Mouse (Mus musculus) v-Abl transformed pro-B cells (cell line): ENCODE measurements around the gene Gmppa.

Source experiments
- in situ Hi-C, 2 experiments: fragments of 400-800 bp; cut with MboI; formaldehyde crosslinking; loops; one replicate each; pipeline ENCODE4 v1.15.1; 2025; ENCODE audit not compliant: unreplicated experiment in 2 of 2

Gmppa gene

DNA sequence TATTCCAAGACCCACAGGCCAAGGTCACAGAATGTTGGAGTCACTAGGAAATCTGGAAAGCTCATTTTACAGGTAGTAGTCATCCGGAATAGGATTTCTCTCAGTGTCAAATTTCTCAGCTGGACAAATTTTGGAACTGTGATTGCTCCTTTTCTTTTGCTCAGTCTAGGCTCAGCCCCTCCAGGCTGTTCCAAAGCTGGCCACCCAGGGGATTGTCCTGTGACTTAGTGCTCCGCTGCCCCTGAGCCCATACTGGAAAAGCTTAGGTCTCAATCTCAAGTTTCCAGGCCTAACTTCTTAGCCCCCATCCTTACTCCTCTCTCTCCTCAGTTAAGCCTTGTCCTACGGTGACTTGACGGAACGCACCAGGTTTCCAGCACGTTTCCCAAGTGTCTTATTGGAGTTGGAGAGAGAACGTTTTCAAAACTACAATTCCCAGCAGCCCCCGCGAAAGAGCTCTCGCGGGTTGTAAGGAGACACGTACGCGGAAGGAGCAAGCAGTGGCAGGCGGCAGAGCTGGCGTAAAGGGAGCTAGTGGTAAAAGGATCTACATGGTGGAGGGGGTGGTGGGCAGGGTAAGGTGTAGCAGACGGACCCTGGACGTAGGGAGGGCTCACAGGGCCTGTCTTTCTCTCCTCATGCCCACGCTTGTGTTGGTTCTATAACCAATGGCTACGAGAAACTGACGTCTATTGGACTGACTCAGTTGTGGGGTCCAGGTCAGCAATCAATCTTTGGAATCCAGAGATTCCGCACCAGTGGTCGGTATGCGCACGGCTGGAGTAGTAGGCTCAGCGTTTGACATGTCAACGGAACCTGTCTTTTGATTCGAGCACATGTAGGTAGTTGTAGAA, at the start of gene Gmppa:
Gene Gmppa (plus strand): TSS at position 456 of the 854 bp plus-strand sequence.
- in situ Hi-C loops = loop anchor here in 1 of 2 experiments (5.0 to 10.0 kb wide), 2 partner anchors 37 to 121 kb away; partner anchors contain the start of gene Dnpep

DNA sequence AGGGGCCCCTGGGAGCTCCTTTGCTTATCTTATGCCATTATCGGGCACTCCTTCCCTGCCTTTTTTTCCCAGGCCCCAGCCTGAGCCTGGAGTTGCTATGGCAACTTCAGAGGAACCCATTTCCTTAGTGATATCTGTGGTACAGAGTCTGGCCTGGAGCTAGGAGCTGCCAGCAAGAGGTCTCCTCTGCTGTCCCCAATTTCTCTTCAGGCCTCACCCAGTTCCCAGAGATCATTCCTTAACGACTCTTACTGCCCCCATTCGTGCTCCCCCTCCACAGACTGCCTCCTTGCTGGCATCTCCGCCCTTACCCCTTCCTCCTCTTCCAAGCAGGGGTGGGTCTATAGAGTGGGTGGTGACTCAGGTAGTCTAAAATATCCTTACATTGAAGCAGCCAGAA, 49.6 kb upstream of the Gmppa start:
- in situ Hi-C loops = no loop called here

GRCm38 (mm10) chr1:75387469-75387928, 48.2 kb upstream of the Gmppa start:
- in situ Hi-C loops = no loop called here

GRCm38 (mm10) chr1:75387929-75388897, 47.5 kb upstream of the Gmppa start:
- in situ Hi-C loops = no loop called here

DNA sequence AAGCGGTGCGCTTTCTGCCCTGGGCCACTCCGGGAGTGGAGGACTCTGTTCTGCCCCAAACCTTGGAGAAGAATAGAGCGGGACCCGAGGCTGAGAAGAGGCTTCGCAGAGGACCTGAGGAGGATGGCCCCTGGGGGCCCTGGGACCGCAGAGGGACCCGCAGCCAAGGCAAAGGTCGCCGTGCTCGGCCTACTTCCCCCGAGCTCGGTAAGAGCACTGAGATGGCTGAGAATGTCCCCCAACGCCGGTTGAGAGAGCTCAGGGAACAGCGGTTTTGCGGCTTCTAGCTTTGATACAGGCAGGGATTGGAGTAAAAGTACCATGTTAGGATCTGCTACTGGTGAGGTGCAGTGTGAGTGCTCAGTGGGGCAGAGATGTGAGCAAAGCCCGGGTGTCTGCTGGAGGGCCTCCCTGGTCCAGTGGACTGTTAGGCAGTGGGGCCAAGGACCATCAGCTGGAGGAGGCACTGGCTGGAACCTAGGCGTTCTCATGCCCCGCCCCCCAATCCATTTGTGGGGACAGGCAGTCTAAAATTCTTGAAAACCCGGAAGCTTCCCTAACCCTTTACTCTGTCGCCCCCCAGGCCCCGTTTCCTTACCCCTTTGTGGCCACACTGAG, 46.7 kb upstream of the Gmppa start:
- in situ Hi-C loops = no loop called here

GRCm38 (mm10) chr1:75393139-75393538, 42.6 kb upstream of the Gmppa start:
- in situ Hi-C loops = no loop called here

- in situ Hi-C loops = no loop called here
These were observed 41.9 kb upstream of the Gmppa start for GRCm38 (mm10) chr1:75393846-75394245.

GRCm38 (mm10) chr1:75398761-75399402, 36.8 kb upstream of the Gmppa start:
- in situ Hi-C loops = no loop called here

GRCm38 (mm10) chr1:75399755-75400492, 35.8 kb upstream of the Gmppa start:
- in situ Hi-C loops = loop anchor here in 1 of 2 experiments (5.0 kb wide), 1 partner anchor 62 kb away; no protein-coding TSS in a partner anchor

GRCm38 (mm10) chr1:75400493-75401115, 35.1 kb upstream of the Gmppa start:
- in situ Hi-C loops = loop anchor here in 1 of 2 experiments (5.0 kb wide), 1 partner anchor 62 kb away; no protein-coding TSS in a partner anchor

DNA sequence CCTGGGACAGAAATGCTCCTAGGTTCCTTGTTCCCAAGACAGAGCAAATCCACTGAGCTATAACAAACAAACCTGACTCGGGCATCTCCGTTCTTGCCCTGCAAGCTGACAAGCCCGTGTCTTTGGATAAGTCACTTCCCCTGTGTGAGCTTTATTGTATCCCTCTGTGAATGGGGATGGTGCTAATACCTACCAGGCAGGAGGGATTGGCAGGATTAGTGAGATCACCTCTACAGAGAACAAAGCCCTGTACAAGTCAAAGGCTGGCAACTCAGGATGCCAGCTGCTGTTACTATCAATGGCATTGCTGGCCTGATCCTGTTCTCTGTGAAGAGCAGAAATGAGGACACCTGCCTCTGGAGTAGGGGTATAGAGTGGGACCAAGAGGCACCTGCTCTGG, 30.2 kb upstream of the Gmppa start:
- in situ Hi-C loops = no loop called here

DNA sequence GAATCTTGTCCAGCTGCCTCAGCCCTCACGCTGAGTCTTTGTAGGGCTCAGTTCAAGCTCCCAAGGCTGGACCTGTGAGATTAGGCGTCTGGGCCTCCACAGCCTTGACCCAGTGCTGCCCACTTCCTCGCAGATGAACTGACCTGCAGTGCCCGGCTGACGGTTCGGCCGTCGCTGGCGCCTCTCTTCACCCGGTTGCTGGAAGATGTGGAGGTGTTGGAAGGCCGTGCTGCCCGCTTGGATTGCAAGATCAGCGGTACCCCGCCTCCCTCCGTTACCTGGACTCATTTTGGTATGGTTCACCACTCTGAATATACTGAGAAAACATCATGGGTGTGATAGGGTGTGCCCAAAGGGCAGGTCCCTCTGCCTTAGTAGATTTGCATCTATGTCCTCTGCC, 29.6 kb upstream of the Gmppa start:
- in situ Hi-C loops = no loop called here

GRCm38 (mm10) chr1:75407056-75407455, 28.7 kb upstream of the Gmppa start:
- in situ Hi-C loops = no loop called here

DNA sequence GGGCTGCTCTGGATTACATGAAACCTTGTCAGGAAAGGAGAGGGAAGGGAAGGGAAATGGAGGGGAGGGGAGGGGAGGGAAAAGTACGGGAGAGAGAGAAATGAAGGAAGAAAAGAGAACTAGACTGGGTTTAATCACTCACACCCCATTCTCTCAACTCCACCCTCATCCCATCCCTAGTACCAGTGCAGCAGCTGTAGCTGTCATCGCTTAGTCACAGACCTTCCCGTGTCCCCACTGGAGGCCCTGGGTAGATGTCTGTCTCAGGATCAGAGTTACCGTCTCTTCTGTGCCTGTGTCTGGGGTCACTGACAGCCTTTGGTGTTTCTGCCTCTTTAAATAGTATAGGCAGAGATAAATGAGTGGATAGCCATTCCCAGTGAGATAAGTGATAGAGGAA, 27.5 kb upstream of the Gmppa start:
- in situ Hi-C loops = no loop called here

DNA sequence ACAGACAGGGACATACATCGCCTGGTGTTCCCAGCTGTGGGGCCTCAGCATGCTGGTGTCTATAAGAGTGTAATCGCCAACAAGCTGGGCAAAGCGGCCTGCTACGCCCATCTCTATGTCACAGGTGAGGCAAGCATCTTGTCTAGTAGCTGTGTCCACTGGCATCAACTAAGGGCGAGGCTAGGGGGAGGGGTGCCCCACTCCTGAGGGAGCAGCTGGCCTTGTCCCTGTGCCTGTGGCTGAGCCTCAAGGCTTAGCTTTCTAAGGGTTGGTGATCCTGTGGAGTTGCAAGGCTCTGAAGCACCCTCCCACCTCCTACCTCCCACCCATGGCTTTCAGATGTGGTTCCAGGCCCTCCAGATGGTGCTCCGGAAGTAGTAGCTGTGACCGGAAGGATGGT, 25.8 kb upstream of the Gmppa start:
- in situ Hi-C loops = no loop called here

GRCm38 (mm10) chr1:75412196-75412595, 23.5 kb upstream of the Gmppa start:
- in situ Hi-C loops = no loop called here

- in situ Hi-C loops = no loop called here
These were observed 22.0 kb upstream of the Gmppa start for GRCm38 (mm10) chr1:75413749-75414148.

DNA sequence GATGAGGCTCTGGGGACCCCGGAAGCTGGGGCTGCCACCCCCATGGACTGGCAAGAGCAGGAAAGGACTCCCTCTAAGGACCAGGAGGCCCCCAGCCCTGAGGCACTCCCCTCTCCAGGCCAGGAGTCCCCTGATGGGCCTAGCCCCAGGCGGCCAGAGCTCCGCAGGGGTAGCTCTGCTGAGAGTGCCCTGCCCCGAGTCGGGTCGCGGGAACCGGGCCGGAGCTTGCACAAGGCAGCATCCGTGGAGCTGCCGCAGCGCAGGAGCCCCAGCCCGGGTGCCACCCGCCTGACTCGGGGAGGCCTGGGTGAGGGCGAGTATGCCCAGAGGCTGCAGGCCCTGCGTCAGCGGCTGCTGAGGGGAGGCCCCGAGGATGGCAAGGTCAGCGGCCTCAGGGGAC, 13.9 kb upstream of the Gmppa start:
- in situ Hi-C loops = no loop called here

DNA sequence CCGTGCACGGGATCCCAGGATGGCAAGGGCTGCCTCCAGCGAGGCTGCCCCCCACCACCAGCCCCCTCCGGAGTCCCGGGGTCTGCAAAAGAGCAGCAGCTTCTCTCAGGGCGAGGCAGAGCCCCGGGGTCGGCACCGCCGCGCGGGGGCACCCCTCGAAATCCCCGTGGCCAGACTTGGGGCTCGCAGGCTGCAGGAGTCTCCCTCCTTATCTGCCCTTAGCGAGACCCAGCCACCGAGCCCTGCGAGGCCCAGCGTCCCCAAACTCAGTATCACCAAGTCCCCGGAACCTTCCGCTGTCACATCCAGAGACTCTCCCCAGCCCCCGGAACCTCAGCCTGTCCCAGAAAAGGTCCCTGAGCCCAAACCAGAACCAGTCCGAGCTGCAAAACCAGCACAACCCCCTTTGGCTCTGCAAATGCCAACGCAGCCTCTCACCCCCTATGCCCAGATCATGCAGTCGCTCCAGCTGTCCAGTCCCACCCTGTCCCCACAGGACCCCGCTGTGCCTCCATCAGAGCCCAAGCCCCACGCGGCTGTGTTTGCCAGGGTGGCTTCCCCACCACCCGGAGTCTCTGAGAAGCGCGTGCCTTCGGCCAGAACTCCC, 13.4 kb upstream of the Gmppa start:
- in situ Hi-C loops = no loop called here
